Mouse (Mus musculus) embryonic fibroblast, embryonic 13.5 days (primary cell): Measurements from ENCODE around the gene Cmtm6. TPM values are rescaled to one million over a fixed set of nuclear protein-coding genes. Genes with fewer than 3 reads are reported as not detected.

ENCODE experiments used
- H3K27ac ChIP-seq: 2 replicates; pipeline ENCODE4 v1.5.1; 2012; ENCODE audit warnings: low read length, control low read depth, inconsistent platforms; ENCODE audit not compliant: insufficient read depth
- H3K4me1 ChIP-seq: 2 replicates; pipeline ENCODE4 v1.6.1; 2011; ENCODE audit warnings: low read length; ENCODE audit not compliant: control insufficient read depth, insufficient read depth
- H3K4me3 ChIP-seq: 2 replicates; pipeline ENCODE4 v1.5.1; 2011; ENCODE audit warnings: mild to moderate bottlenecking, control low read depth, low read length; ENCODE audit not compliant: insufficient read depth
- CTCF ChIP-seq: IDR thresholded peaks from 2 replicates; pipeline ENCODE4 v1.5.1; 2011; ENCODE audit warnings: mild to moderate bottlenecking, control low read depth, low read length, moderate library complexity, borderline replicate concordance; ENCODE audit not compliant: insufficient read depth
- POLR2A ChIP-seq: IDR thresholded peaks from 2 replicates; pipeline ENCODE4 v1.6.1; 2011; ENCODE audit warnings: low read depth, mild to moderate bottlenecking, control low read depth, low read length, moderate library complexity
- polyA plus RNA-seq: library from polyadenylated mRNA; stranded (reverse); fragments of >200 nt; gene quantifications from 2 replicates; pipeline ENCODE4 v1.2.4, GENCODE M21; 2011; ENCODE audit warnings: low read depth; ENCODE audit not compliant: missing spikeins, insufficient read length

The Cmtm6 gene
- polyA plus RNA-seq, 1 experiment, result 17.6 TPM

GRCm38 (mm10) chr9:114768066-114768465 lies 37.1 kb downstream of the Cmtm6 start:
- Histone ChIP-seq H3K27ac (no peak overlapping the region), H3K4me3 (no peak overlapping the region), H3K4me1 (no peaks in the 10 kb centered on the region; the same call in 1 of the 2 replicates)
- TF ChIP-seq CTCF (no peak), POLR2A (no peak)

- no peak for TF ChIP-seq POLR2A
- no peak for TF ChIP-seq CTCF
- Histone ChIP-seq H3K27ac (no peak overlapping the region), H3K4me3 (no peak overlapping the region), H3K4me1 (no peaks in the 10 kb centered on the region; the same call in 1 of the 2 replicates)
Observed at GRCm38 (mm10) chr9:114770224-114770623, 39.3 kb downstream of the Cmtm6 start.

GRCm38 (mm10) chr9:114771565-114771964 lies 40.6 kb downstream of the Cmtm6 start:
- H3K4me3 ChIP-seq, result no peak overlapping the region
- no peak for TF ChIP-seq CTCF
- no peak for TF ChIP-seq POLR2A

GRCm38 (mm10) chr9:114774629-114775028 lies 43.7 kb downstream of the Cmtm6 start:
- Histone ChIP-seq H3K4me3 (no peak overlapping the region), H3K4me1 (no peaks in the 10 kb centered on the region), H3K27ac (no peak overlapping the region)
- TF ChIP-seq CTCF, result no peak
- no peak for TF ChIP-seq POLR2A

More at GRCm38 (mm10) chr9:114771565-114771964, 40.6 kb downstream of the Cmtm6 start:
- no peaks in the 10 kb centered on the region; the same call in 1 of the 2 replicates for H3K4me1 ChIP-seq
- no peak overlapping the region for H3K27ac ChIP-seq

GRCm38 (mm10) chr9:114775272-114775671 lies 44.4 kb downstream of the Cmtm6 start:
- H3K4me3 ChIP-seq, result no peak overlapping the region
- no peak overlapping the region for H3K27ac ChIP-seq
- TF ChIP-seq POLR2A, result no peak
- TF ChIP-seq CTCF, result no peak
- no peaks in the 10 kb centered on the region for H3K4me1 ChIP-seq

- Histone ChIP-seq H3K27ac (no peak overlapping the region), H3K4me3 (no peak overlapping the region), H3K4me1 (no peaks in the 10 kb centered on the region)
- TF ChIP-seq POLR2A, result no peak
- no peak for TF ChIP-seq CTCF
Observed at GRCm38 (mm10) chr9:114776361-114776760, 45.4 kb downstream of the Cmtm6 start.

GRCm38 (mm10) chr9:114777178-114778046 lies 46.5 kb downstream of the Cmtm6 start:
- TF ChIP-seq CTCF, result no peak
- H3K4me3 ChIP-seq, result no peak overlapping the region
- H3K4me1 ChIP-seq, result no peaks in the 10 kb centered on the region
- H3K27ac ChIP-seq, result no peak overlapping the region

GRCm38 (mm10) chr9:114778047-114778390 lies 47.1 kb downstream of the Cmtm6 start:
- Histone ChIP-seq H3K4me1 (no peaks in the 10 kb centered on the region), H3K27ac (no peak overlapping the region), H3K4me3 (no peak overlapping the region)
- TF ChIP-seq POLR2A (no peak), CTCF (no peak)

- no peaks in the 10 kb centered on the region for H3K4me1 ChIP-seq
- no peak overlapping the region for H3K27ac ChIP-seq
- TF ChIP-seq POLR2A, result no peak
- TF ChIP-seq CTCF, result no peak
- H3K4me3 ChIP-seq, result no peak overlapping the region
Observed at GRCm38 (mm10) chr9:114778877-114779276, 48.0 kb downstream of the Cmtm6 start.

- H3K4me3 ChIP-seq, result peak overlapping the region; percentile 80
- TF ChIP-seq CTCF (no peak), POLR2A (peak; percentile 45)
- peak overlapping the region; percentile 3 for H3K27ac ChIP-seq
- H3K4me1 ChIP-seq, result peaks cover 3% of the 10 kb centered on the region
Observed at GRCm38 (mm10) chr9:114779984-114780745, 49.2 kb downstream of the Cmtm6 start.
